In the genomic region with DNA sequence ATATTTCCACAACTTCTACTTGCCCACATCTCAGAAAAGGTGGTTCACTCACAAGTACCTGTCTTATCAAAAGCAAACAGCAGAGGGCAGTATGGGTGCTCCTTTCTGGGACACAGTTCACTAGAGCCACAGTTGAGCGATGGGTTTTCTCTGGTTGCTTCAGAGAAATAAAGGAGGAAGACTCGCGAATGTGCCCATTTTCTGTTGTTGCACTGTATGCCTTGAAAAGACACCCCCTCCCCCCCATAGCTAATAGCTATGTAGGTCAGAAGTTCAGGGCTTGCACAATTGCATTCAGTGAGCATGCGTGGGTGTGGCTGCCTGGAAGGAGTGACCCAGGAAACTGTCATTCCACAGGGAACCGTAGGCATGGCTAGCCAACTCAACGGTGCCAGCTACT, we compare ENCODE assay signal across 8 mouse cellular contexts. TPM values are rescaled to one million over a fixed set of nuclear protein-coding genes. Genes with fewer than 3 reads are reported as not detected.
DNase-seq lines count a peak whose midpoint lies in the region; ATAC-seq and TF ChIP-seq lines count a peak whose summit lies in the region.

No protein-coding gene starts in this region.

- no peak overlapping the region for H3K27ac ChIP-seq in forebrain, embryonic 13.5 days
- H3K27ac ChIP-seq in liver, embryonic 16.5 days (ENCODE audit: low read length) = no peak overlapping the region
- no peak overlapping the region for H3K27ac ChIP-seq in neural tube, embryonic 13.5 days (replicated peaks)
- no peak overlapping the region for H3K27ac ChIP-seq in testis, adult 2 months (ENCODE audit: control insufficient read depth, insufficient read depth, low read depth, low read length)

- peak; percentile 81 for ATAC-seq in cerebellum, adult (ENCODE audit: insufficient number of reproducible peaks, low FRiP score, low TSS enrichment)
- ATAC-seq in forebrain, embryonic 13.5 days = peak; percentile 81
- ATAC-seq in liver, embryonic 16.5 days (ENCODE audit: low read depth) = peak; percentile 55
- peak; percentile 50 for ATAC-seq in neural tube, embryonic 13.5 days (ENCODE audit: low read depth)

- no peaks in the 10 kb centered on the region for H3K9me3 ChIP-seq in E14TG2a.4 (ENCODE audit: low read length)
- H3K9me3 ChIP-seq in forebrain, embryonic 13.5 days (replicated peaks) = no peaks in the 10 kb centered on the region
- no peaks in the 10 kb centered on the region for H3K9me3 ChIP-seq in liver, embryonic 16.5 days (replicated peaks; ENCODE audit: control insufficient read depth, low read length)
- H3K9me3 ChIP-seq in neural tube, embryonic 13.5 days = no peaks in the 10 kb centered on the region

- peaks cover 20% of the 10 kb centered on the region for H3K4me1 ChIP-seq in E14TG2a.4 (replicated peaks; ENCODE audit: low read depth, low read length)
- H3K4me1 ChIP-seq in forebrain, embryonic 13.5 days = 0 out of 2 replicates have a peak, but pooled peaks cover 3% of the 10 kb centered on the region
- H3K4me1 ChIP-seq in liver, embryonic 16.5 days (ENCODE audit: control insufficient read depth, low read depth, low read length) = peaks cover 3% of the 10 kb centered on the region
- peaks cover 10% of the 10 kb centered on the region; the same call in 1 of the 2 replicates for H3K4me1 ChIP-seq in neural tube, embryonic 13.5 days (replicated peaks)
- H3K4me1 ChIP-seq in testis, adult 2 months (ENCODE audit: control insufficient read depth, insufficient read depth, low read length) = peaks cover 3% of the 10 kb centered on the region; the same call in 1 of the 2 replicates

- peak; percentile 59 for TF ChIP-seq CTCF in E14TG2a.4 (conservative IDR thresholded peaks at IDR 0.05; ENCODE audit: low read length)
- TF ChIP-seq CTCF in testis, adult 2 months (IDR thresholded peaks at IDR 0.05; ENCODE audit: control insufficient read depth, insufficient read depth, insufficient replicate concordance, low read depth, low read length) = peak; percentile 3; the same call in 1 of the 2 replicates

- H3K27me3 ChIP-seq in E14TG2a.4 (ENCODE audit: insufficient read depth, low read length) = no peaks in the 10 kb centered on the region
- no peaks in the 10 kb centered on the region for H3K27me3 ChIP-seq in forebrain, embryonic 13.5 days
- H3K27me3 ChIP-seq in liver, embryonic 16.5 days (ENCODE audit: control insufficient read depth, insufficient read depth, low read depth, low read length) = no peaks in the 10 kb centered on the region
- H3K27me3 ChIP-seq in neural tube, embryonic 13.5 days = no peaks in the 10 kb centered on the region
- H3K27me3 ChIP-seq in testis, adult 2 months (ENCODE audit: control insufficient read depth, insufficient read depth, low read length) = no peaks in the 10 kb centered on the region

- intact Hi-C loops in heart, postnatal 10 days (cut with DNase I) = loop anchor here (5.0 kb wide), 3 partner anchors 68 to 208 kb away; no protein-coding TSS in a partner anchor

- DNase-seq in heart, postnatal 10 days = peak; percentile 85 to 93
- DNase-seq in kidney, postnatal 4 days = peak; percentile 57 to 74

- no peak for TF ChIP-seq POLR2A in testis, adult 2 months (IDR thresholded peaks at IDR 0.05; ENCODE audit: control insufficient read depth, low read depth, low read length)

- no peak overlapping the region for H3K4me2 ChIP-seq in forebrain, embryonic 13.5 days
- H3K4me2 ChIP-seq in liver, embryonic 16.5 days (ENCODE audit: low read depth, low read length) = peak overlapping the region; percentile 38; the same call in 1 of the 2 replicates
- H3K4me2 ChIP-seq in neural tube, embryonic 13.5 days = peak overlapping the region; percentile 45

- 0 out of 2 replicates have a peak overlapping the region, but pooled peaks have one; percentile 17 for H3K4me3 ChIP-seq in E14TG2a.4 (replicated peaks; ENCODE audit: low read length)
- no peak overlapping the region for H3K4me3 ChIP-seq in forebrain, embryonic 13.5 days
- H3K4me3 ChIP-seq in liver, embryonic 16.5 days (ENCODE audit: low read depth, low read length) = no peak overlapping the region
- H3K4me3 ChIP-seq in neural tube, embryonic 13.5 days = no peak overlapping the region
- H3K4me3 ChIP-seq in testis, adult 2 months (ENCODE audit: control insufficient read depth, low read depth, low read length) = no peak overlapping the region

- H3K36me3 ChIP-seq in E14TG2a.4 (ENCODE audit: insufficient read depth, low read length) = no peaks in the 10 kb centered on the region
- H3K36me3 ChIP-seq in forebrain, embryonic 13.5 days (ENCODE audit: poor library complexity, severe bottlenecking) = no peaks in the 10 kb centered on the region
- H3K36me3 ChIP-seq in liver, embryonic 16.5 days (ENCODE audit: control insufficient read depth, insufficient read depth) = no peaks in the 10 kb centered on the region
- no peaks in the 10 kb centered on the region for H3K36me3 ChIP-seq in neural tube, embryonic 13.5 days
- H3K36me3 ChIP-seq in testis, adult 2 months (ENCODE audit: control insufficient read depth, insufficient read depth, low read length) = no peaks in the 10 kb centered on the region

- 30% methylated on average over 6 of the region's 6 CpGs for WGBS in forebrain, embryonic 13.5 days
- 14% methylated on average over 6 of the region's 6 CpGs for WGBS in liver, embryonic 16.5 days (ENCODE audit: insufficient replicate concordance)
- WGBS in neural tube, embryonic 13.5 days = 22% methylated on average over 6 of the region's 6 CpGs

- H3K9ac ChIP-seq in forebrain, embryonic 13.5 days = no peak overlapping the region
- H3K9ac ChIP-seq in liver, embryonic 16.5 days (ENCODE audit: low read depth, low read length) = no peak overlapping the region
- H3K9ac ChIP-seq in neural tube, embryonic 13.5 days = no peak overlapping the region

RNA-seq across cellular contexts. Expression of gene Slc44a1, which starts 55.5 kb away (rescaled TPM):
- polyA plus RNA-seq in forebrain, embryonic 13.5 days (2015; fragmentation: Nextera tagmentation; extraction: Ambion mirVana) = 9.5 and 11.5 TPM in 2 replicates
- total RNA-seq in heart, postnatal 10 days (2021) = 10 to 100 TPM; 51.4 to 53.0 TPM
- 7.3 and 9.7 TPM in 2 replicates for polyA plus RNA-seq in liver, embryonic 16.5 days (2015; fragmentation: Nextera tagmentation; extraction: Ambion mirVana)
- polyA plus RNA-seq in neural tube, embryonic 13.5 days (2015; fragmentation: Nextera tagmentation; extraction: Ambion mirVana) = 11.9 and 13.3 TPM in 2 replicates
- polyA plus RNA-seq in testis, adult 2 months (2012; rRNA removed) = 3.1 and 3.3 TPM in 2 replicates
